In the genomic region with DNA sequence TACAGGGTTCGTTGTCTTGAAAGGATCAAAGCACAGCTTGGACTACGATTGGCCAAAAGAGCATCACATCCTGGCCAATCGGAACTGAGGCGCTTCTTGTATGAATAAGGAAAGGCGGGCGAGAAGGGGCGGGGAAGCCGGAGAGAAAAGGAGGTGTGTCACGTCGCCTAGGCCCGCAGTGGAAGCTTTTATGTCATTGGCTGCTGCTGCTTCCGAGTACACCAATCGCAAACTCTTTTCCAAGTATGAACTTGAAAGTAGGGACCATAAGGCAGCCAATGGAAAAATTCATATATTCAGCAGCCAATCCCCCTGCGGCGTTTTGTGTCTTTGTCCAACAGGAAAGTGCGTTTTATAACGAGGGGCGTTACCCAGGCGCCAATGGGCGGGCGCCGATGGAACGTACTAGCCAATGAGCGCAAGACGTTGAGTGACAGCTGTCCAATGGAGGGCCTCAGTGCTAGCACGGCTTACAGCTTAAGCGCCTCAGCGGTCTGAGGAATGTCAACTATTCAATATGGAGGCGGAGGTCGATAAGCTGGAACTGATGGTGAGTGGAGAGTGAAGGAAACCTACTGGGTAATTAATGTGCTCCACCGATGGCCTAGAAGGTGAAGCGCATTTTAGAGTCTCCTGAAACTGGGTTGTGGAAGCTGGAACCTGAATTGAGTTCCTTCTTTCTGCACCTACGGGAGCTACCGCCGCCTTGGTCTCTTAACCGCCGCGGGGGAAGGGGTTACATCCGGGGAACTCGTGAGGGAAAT, we compare ENCODE assay signal across 8 mouse cellular contexts. TPM values are rescaled to one million over a fixed set of nuclear protein-coding genes. Genes with fewer than 3 reads are reported as not detected.
DNase-seq lines count a peak whose midpoint lies in the region; ATAC-seq and TF ChIP-seq lines count a peak whose summit lies in the region.

A gene (plus strand): TSS at position 480 of the 764 bp plus-strand sequence.

- peak within 1 kb of the TSS; percentile 98 for H3K9ac ChIP-seq in hindbrain, embryonic 13.5 days

- H3K4me3 ChIP-seq in hindbrain, embryonic 13.5 days, result peak within 1 kb of the TSS; percentile 97

- peak within 1 kb of the TSS; percentile 96 for H3K27ac ChIP-seq in hindbrain, embryonic 13.5 days

- POLR2A ChIA-PET in Patski (lab: Charles Lee), result interaction anchor here (1.0 to 1.2 kb wide), 3 partner anchors 8 to 22 kb away, joined by 3 read pairs; a partner anchor contains a TSS

- peak within 1 kb of the TSS; percentile 85 for H3K4me2 ChIP-seq in hindbrain, embryonic 13.5 days

- TF ChIP-seq CTCF in Patski (IDR thresholded peaks at IDR 0.05), result no peak

- no peaks in the 10 kb centered on the region for H3K27me3 ChIP-seq in Patski
- no peaks in the 10 kb centered on the region for H3K27me3 ChIP-seq in hindbrain, embryonic 13.5 days

- peaks cover 14% of the 10 kb centered on the region; the same call in 1 of the 2 replicates for H3K36me3 ChIP-seq in hindbrain, embryonic 13.5 days

- H3K4me1 ChIP-seq in hindbrain, embryonic 13.5 days (replicated peaks), result peaks cover 31% of the 10 kb centered on the region

- CTCF ChIA-PET in Patski (lab: Charles Lee), result no interaction called here

- DNase-seq in Patski (ENCODE audit: low read depth, low spot score), result peak; percentile 99
- DNase-seq in cerebellum, postnatal 14 days, result peak; percentile 98
- peak; percentile 98 to 99 for DNase-seq in frontal cortex, postnatal 14 days (ENCODE audit: low spot score in 2 of 2)
- DNase-seq in layer of hippocampus, postnatal 25 days (ENCODE audit: extremely low spot score in 1 of 2, low spot score in 1 of 2), result peak; percentile 79 to 84
- DNase-seq in lung, postnatal 25 days (ENCODE audit: low spot score), result peak; percentile 99
- peak; percentile 100 for DNase-seq in retina, embryonic 14.5 days (ENCODE audit: low spot score)
- DNase-seq in thymus, postnatal 4 days, result peak; percentile 93

- WGBS in hindbrain, embryonic 13.5 days, result under 1% methylated on average over 40 of the region's 40 CpGs

- no peaks in the 10 kb centered on the region for H3K9me3 ChIP-seq in hindbrain, embryonic 13.5 days

- in situ Hi-C loops in Patski (cut with MboI; ENCODE audit: low pct_unique_long_range_greater_than_20kb), result no loop called here

- ATAC-seq in Patski, result peak; percentile 93
- peak; percentile 100 for ATAC-seq in hindbrain, embryonic 13.5 days (ENCODE audit: low FRiP score)

RNA-seq across cellular contexts. Expression of the gene that starts here (rescaled TPM):
- 27.9 TPM for polyA plus RNA-seq in Patski (2021)
- 56.8 and 57.6 TPM in 2 replicates for polyA plus RNA-seq in hindbrain, embryonic 13.5 days (2015; fragmentation: Nextera tagmentation; extraction: Ambion mirVana)
- 10 to 100 TPM; 15.4 to 16.2 TPM for total RNA-seq in layer of hippocampus, postnatal 25 days (2021)

Comparison
In these comparisons a context has a peak if more than half of its experiments do, and no peak if none do; other contexts are left out.
1. Peak in every context shown above with its lines: DNase-seq, ATAC-seq, H3K4me3 ChIP-seq and H3K27ac ChIP-seq.